Mouse (Mus musculus) heart, postnatal 10 days (tissue): ENCODE results near the gene Ccdc7b. TPM values are rescaled to one million over a fixed set of nuclear protein-coding genes. Genes with fewer than 3 reads are reported as not detected.
"Not testable (repeated sequence)": the region's sequence is repeated elsewhere in the genome, so short reads cannot be mapped to it uniquely, and the experiment has no call there.

Experiments
- DNase-seq, 2 experiments: peaks; one replicate each; pipeline ENCODE4 v3.0.0; 2021
- intact Hi-C: fragments of 180-260 bp; cut with DNase I; formaldehyde crosslinking; loops from one replicate; pipeline ENCODE4 v1.15.1; 2025
- total RNA-seq, 2 experiments: library from RNA; stranded (reverse); gene quantifications; 2 replicates each; pipeline ENCODE4 v1.2.3; 2021

Gene Ccdc7b
- total RNA-seq: not detected

DNA sequence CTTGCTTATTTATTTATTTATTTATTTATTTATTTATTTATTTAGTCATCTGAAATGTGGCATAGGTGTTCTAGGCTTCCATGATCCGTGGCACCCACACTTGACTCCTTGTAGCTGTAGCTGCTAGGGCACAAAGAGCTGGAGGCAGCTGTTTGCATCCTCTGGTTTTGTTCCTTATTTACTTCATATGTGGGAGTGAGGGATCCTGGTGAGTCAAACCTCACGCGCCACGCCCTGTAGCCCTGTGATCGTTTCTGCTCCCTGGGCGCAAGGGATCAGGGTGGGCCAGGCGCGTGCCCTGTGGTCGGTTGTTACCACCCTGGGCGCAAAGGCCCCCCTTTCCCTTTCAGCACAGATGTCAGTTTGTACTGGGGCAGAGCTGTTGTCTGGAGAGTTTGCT lies at the start of gene Ccdc7b:
TSS of gene Ccdc7b (plus strand) at position 301 of the 400 bp plus-strand sequence.
- DNase-seq, intact Hi-C loops: not testable (repeated sequence)

DNA sequence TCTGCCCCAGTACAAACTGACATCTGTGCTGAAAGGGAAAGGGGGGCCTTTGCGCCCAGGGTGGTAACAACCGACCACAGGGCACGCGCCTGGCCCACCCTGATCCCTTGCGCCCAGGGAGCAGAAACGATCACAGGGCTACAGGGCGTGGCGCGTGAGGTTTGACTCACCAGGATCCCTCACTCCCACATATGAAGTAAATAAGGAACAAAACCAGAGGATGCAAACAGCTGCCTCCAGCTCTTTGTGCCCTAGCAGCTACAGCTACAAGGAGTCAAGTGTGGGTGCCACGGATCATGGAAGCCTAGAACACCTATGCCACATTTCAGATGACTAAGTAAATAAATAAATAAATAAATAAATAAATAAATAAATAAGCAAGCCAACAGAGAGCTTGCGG lies 1.5 kb upstream of the Ccdc7b start, which contains the start of gene Ccdc7a:
TSS of gene Ccdc7a (minus strand) at position 101 of the 400 bp plus-strand sequence.
- intact Hi-C loops, DNase-seq: not testable (repeated sequence)

DNA sequence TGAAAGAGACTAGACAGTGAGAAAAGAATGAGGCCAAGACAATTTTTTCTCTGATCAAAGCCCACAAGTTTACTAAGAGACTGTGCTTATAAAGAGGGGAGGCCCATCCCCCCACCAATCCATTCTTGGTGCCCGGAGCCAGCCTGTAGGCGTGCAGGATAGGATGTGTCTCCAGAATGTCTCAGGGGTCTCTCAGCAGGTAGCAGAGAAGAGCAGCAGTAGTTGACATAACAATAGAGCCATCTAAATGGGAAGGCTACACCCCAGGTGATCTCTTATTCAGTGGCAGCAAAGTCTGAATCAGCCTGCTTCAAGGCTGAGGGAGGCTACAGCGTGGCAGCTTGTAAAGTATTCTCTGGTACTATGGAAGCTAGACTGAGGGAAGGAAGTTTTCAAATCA lies 48.8 kb downstream of the Ccdc7b start:
- intact Hi-C loops, DNase-seq: not testable (repeated sequence)

DNA sequence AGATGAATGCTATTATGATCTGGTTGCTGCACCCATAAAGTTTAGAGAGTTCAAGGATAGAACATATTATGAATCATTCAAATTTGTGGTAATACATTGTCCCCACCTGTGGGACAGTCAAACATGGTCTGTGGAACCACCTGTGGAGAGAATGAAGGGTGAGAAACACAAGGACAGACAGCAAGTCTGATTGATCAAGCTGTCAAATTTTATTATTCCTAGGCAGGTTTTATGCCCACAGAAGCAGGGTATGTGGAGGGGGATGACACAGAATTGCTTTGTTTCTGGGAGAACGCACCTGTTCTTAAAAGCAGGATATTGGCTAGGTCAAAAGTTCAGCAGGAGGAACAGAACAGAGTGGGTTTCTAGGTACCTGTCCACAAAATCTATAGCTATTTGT lies 64.6 kb downstream of the Ccdc7b start, which contains the start of gene Gm10999:
TSS of gene Gm10999 (minus strand) at position 101 of the 400 bp plus-strand sequence.
- no peak for DNase-seq
- intact Hi-C loops: no loop called here

DNA sequence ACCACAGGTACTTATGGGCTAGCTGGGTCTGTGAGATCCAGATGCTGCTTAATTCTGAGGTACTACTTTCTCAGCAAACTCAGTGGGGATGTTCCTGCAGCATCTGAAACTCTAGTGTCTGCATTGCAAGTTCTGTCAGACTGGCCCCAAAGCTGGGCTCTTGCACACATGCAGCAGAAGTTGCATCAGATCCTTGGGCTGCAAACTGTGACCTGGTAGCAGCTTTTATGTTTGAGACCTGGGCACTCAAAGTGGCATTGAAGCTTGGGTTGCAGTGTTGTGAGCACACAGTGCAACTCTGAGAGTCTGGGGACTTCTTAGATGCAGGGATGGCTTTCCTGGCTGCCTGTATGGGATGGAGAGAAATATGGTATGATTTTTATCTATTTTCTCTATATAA lies 66.5 kb downstream of the Ccdc7b start:
- DNase-seq: no peak
- intact Hi-C loops: no loop called here

Other genes with a start within 250 kb of the Ccdc7b start
- gene Ccdc7a, start 1.6 kb upstream of the Ccdc7b start, total RNA-seq: not detected
- not detected for gene Gm10999, start 64.5 kb downstream of the Ccdc7b start, total RNA-seq
- gene 2610044O15Rik8, start 167.3 kb downstream of the Ccdc7b start, total RNA-seq: 10 to 100 TPM; 16.6 to 19.8 TPM